Comparison of ENCODE assay signal across 33 mouse cellular contexts in genomic region chr19:53941139-53941538, GRCm38 (mm10). TPM values are rescaled to one million over a fixed set of nuclear protein-coding genes. Genes with fewer than 3 reads are reported as not detected.
A peak's percentile ranks its signal among the peaks of the same experiment; 100 is the strongest.
DNase-seq lines count a peak whose midpoint lies in the region; ATAC-seq lines count a peak whose summit lies in the region.
"Had no signal": no experiment of that assay in that cellular context is flagged by ENCODE, and none has a peak within 500 bp of the region (broad histone marks: within the 10 kb centered on the region; RNA-seq: fewer than 3 reads in every experiment).

No protein-coding gene starts in this region.

- no peak overlapping the region for H3K4me3 ChIP-seq in liver, embryonic 13.5 days (replicated peaks)
- H3K4me3 ChIP-seq in kidney, embryonic 16.5 days (ENCODE audit: low read length): no peak overlapping the region
- H3K4me3 ChIP-seq: embryonic facial prominence, embryonic 10.5 days; embryonic facial prominence, embryonic 15.5 days; forebrain, embryonic 12.5 days; heart, embryonic 15.5 days; hindbrain, embryonic 12.5 days; intestine, embryonic 15.5 days; limb, embryonic 13.5 days; myocyte; neural tube, embryonic 13.5 days; stomach, embryonic 15.5 days had no signal

- DNase-seq in layer of hippocampus, adult 9-11 months: peak; percentile 34
- no peak for DNase-seq in layer of hippocampus, adult 9-10 months (ENCODE audit: low spot score)
- peak; percentile 34 for DNase-seq in liver, embryonic 13.5 days
- no peak for DNase-seq in gastrocnemius, adult 18-20 months (ENCODE audit: low spot score)
- no peak for DNase-seq in urinary bladder, postnatal 14 days (ENCODE audit: low spot score)
- DNase-seq in lung, postnatal 10 days: no peak
- DNase-seq: adrenal gland, postnatal 36 days; cerebellum, adult 8-10 months; cerebellum, postnatal 25 days; forebrain, postnatal 0 days; gastrocnemius, postnatal 10 days; heart, postnatal 36 days; kidney, adult 9 months; kidney, postnatal 25 days; lung, adult 2 months; lung, postnatal 14 days; thymus, postnatal 25 days had no signal

- 18% methylated on average over 4 of the region's 4 CpGs for WGBS in liver, embryonic 13.5 days (ENCODE audit: insufficient replicate concordance)
- 89% methylated on average over 4 of the region's 4 CpGs for WGBS in kidney, embryonic 16.5 days

- peak overlapping the region; percentile 68 for H3K27ac ChIP-seq in liver, embryonic 13.5 days
- H3K27ac ChIP-seq in kidney, embryonic 16.5 days (ENCODE audit: low read length): no peak overlapping the region
- H3K27ac ChIP-seq: embryonic facial prominence, embryonic 10.5 days; embryonic facial prominence, embryonic 15.5 days; forebrain, embryonic 12.5 days; heart, embryonic 15.5 days; hindbrain, embryonic 12.5 days; hindbrain, postnatal 0 days; intestine, embryonic 15.5 days; limb, embryonic 13.5 days; neural tube, embryonic 13.5 days; stomach, embryonic 15.5 days had no signal

- ATAC-seq in liver, embryonic 13.5 days (ENCODE audit: low read depth): no peak
- peak; percentile 2; the same call in 1 of the 2 replicates for ATAC-seq in megakaryocyte progenitor cell, adult 5-6 weeks (replicated peaks; ENCODE audit: poor library complexity)
- no peak for ATAC-seq in kidney, embryonic 16.5 days (ENCODE audit: low FRiP score, low TSS enrichment)
- ATAC-seq: forebrain, postnatal 0 days; hindbrain, postnatal 0 days; intestine, embryonic 15.5 days; midbrain, embryonic 16.5 days had no signal

- peaks cover 14% of the 10 kb centered on the region for H3K36me3 ChIP-seq in liver, embryonic 13.5 days
- peaks cover 9% of the 10 kb centered on the region; the same call in 1 of the 2 replicates for H3K36me3 ChIP-seq in kidney, embryonic 16.5 days (ENCODE audit: insufficient read depth, low read length)
- H3K36me3 ChIP-seq: intestine, embryonic 15.5 days had no signal

- no peak overlapping the region for H3K4me2 ChIP-seq in liver, embryonic 13.5 days
- no peak overlapping the region for H3K4me2 ChIP-seq in kidney, embryonic 16.5 days (replicated peaks; ENCODE audit: low read depth, low read length)
- H3K4me2 ChIP-seq: embryonic facial prominence, embryonic 15.5 days; forebrain, embryonic 12.5 days; heart, embryonic 15.5 days; hindbrain, embryonic 12.5 days; intestine, embryonic 15.5 days; limb, embryonic 13.5 days; midbrain, embryonic 11.5 days; neural tube, embryonic 13.5 days; stomach, embryonic 15.5 days had no signal

- H3K9ac ChIP-seq in liver, embryonic 13.5 days: peak overlapping the region; percentile 20; the same call in 1 of the 2 replicates
- H3K9ac ChIP-seq in kidney, embryonic 16.5 days (replicated peaks; ENCODE audit: low read length): no peak overlapping the region
- H3K9ac ChIP-seq: embryonic facial prominence, embryonic 15.5 days; forebrain, embryonic 12.5 days; forebrain, postnatal 0 days; heart, embryonic 15.5 days; hindbrain, embryonic 12.5 days; intestine, embryonic 15.5 days; limb, embryonic 13.5 days; neural tube, embryonic 13.5 days; stomach, embryonic 15.5 days had no signal

- no peaks in the 10 kb centered on the region for H3K9me3 ChIP-seq in liver, embryonic 13.5 days (replicated peaks)
- H3K9me3 ChIP-seq in kidney, embryonic 16.5 days (ENCODE audit: low read length): no peaks in the 10 kb centered on the region
- H3K9me3 ChIP-seq: embryonic facial prominence, embryonic 10.5 days; embryonic facial prominence, embryonic 15.5 days; forebrain, embryonic 12.5 days; heart, embryonic 15.5 days; hindbrain, embryonic 12.5 days; intestine, embryonic 15.5 days; limb, embryonic 13.5 days; neural tube, embryonic 13.5 days; stomach, embryonic 15.5 days had no signal

- H3K27me3 ChIP-seq in liver, embryonic 13.5 days: no peaks in the 10 kb centered on the region
- no peaks in the 10 kb centered on the region for H3K27me3 ChIP-seq in kidney, embryonic 16.5 days (ENCODE audit: insufficient read depth, low read length)
- H3K27me3 ChIP-seq: CH12.LX; embryonic facial prominence, embryonic 15.5 days; forebrain, embryonic 12.5 days; heart, embryonic 15.5 days; hindbrain, embryonic 12.5 days; intestine, embryonic 15.5 days; limb, embryonic 13.5 days; neural tube, embryonic 13.5 days; stomach, embryonic 15.5 days had no signal

- H3K4me1 ChIP-seq in liver, embryonic 13.5 days (replicated peaks): peaks cover 44% of the 10 kb centered on the region
- H3K4me1 ChIP-seq in kidney, embryonic 16.5 days (ENCODE audit: insufficient read depth, low read length): peaks cover 8% of the 10 kb centered on the region

RNA-seq across cellular contexts. Expression of gene Shoc2, which starts 3.0 kb away (rescaled TPM):
- 17.1 and 23.4 TPM in 2 replicates for polyA plus RNA-seq in liver, embryonic 13.5 days (2015; fragmentation: Nextera tagmentation; extraction: Ambion mirVana)
- total RNA-seq in megakaryocyte progenitor cell, adult 5-6 weeks (2015): 47.0 and 55.1 TPM in 2 replicates
- total RNA-seq in megakaryocyte progenitor cell, adult 5-6 weeks (2017): 43.3 and 44.2 TPM in 2 replicates
- polyA plus RNA-seq in kidney, embryonic 16.5 days (2015; fragmentation: Nextera tagmentation; extraction: Ambion mirVana): 43.1 and 48.9 TPM in 2 replicates
- total RNA-seq in gastrocnemius, adult 18-20 months (2021): 10 to 100 TPM; 21.9 to 26.0 TPM

RNA-seq across cellular contexts. Expression of gene Bbip1, which starts 3.3 kb away (rescaled TPM):
- 58.6 and 66.2 TPM in 2 replicates for polyA plus RNA-seq in liver, embryonic 13.5 days (2015; fragmentation: Nextera tagmentation; extraction: Ambion mirVana)
- total RNA-seq in megakaryocyte progenitor cell, adult 5-6 weeks (2015): 72.9 and 88.8 TPM in 2 replicates
- total RNA-seq in megakaryocyte progenitor cell, adult 5-6 weeks (2017): 36.2 and 55.0 TPM in 2 replicates
- 64.5 and 76.3 TPM in 2 replicates for polyA plus RNA-seq in kidney, embryonic 16.5 days (2015; fragmentation: Nextera tagmentation; extraction: Ambion mirVana)
- total RNA-seq in gastrocnemius, adult 18-20 months (2021): 10 to 100 TPM; 39.2 to 40.7 TPM

RNA-seq across cellular contexts. Expression of gene Pdcd4, which starts 49.1 kb away (rescaled TPM):
- polyA plus RNA-seq in liver, embryonic 13.5 days (2015; fragmentation: Nextera tagmentation; extraction: Ambion mirVana): 19.3 and 23.4 TPM in 2 replicates
- total RNA-seq in megakaryocyte progenitor cell, adult 5-6 weeks (2015): 295 and 305 TPM in 2 replicates
- total RNA-seq in megakaryocyte progenitor cell, adult 5-6 weeks (2017): 358 and 441 TPM in 2 replicates
- 106 and 122 TPM in 2 replicates for polyA plus RNA-seq in kidney, embryonic 16.5 days (2015; fragmentation: Nextera tagmentation; extraction: Ambion mirVana)
- total RNA-seq in gastrocnemius, adult 18-20 months (2021): 10 to 100 TPM; 16.4 to 16.5 TPM

Comparison
In these comparisons a context has a peak if more than half of its experiments do, and no peak if none do; other contexts are left out.
1. DNase-seq: peak in layer of hippocampus, adult 9-11 months (single experiment) and liver, embryonic 13.5 days (single experiment); none in layer of hippocampus, adult 9-10 months (single experiment), gastrocnemius, adult 18-20 months (single experiment), urinary bladder, postnatal 14 days (single experiment) and lung, postnatal 10 days (single experiment).
2. RNA of gene Pdcd4, which starts 49.1 kb away (total RNA-seq): 295 to 441 TPM in megakaryocyte progenitor cell, adult 5-6 weeks; 16.4 to 16.5 TPM in gastrocnemius, adult 18-20 months; every median in the first group is over 10 times any median in the second.